Mouse (Mus musculus) midbrain, postnatal 0 days (tissue): ENCODE results near the gene Tnfaip8l2. TPM values are rescaled to one million over a fixed set of nuclear protein-coding genes. Genes with fewer than 3 reads are reported as not detected.

ENCODE experiments used
- ATAC-seq: fragments of 200-750 bp; cut with Nextera tagmentation; 2 replicates; pipeline ENCODE4 v1.8.0; 2017; ENCODE audit warnings: moderate number of reproducible peaks, mild to moderate bottlenecking, moderate TSS enrichment, moderate library complexity; ENCODE audit not compliant: low FRiP score
- DNase-seq: peaks from one replicate; pipeline ENCODE4 v3.0.0-alpha.2; 2015; ENCODE audit warnings: low spot score
- H3K27ac ChIP-seq: fragments of 300-500 bp; sonication (generic); 2 replicates; pipeline ENCODE4 v1.5.1; 2014; ENCODE audit warnings: low read depth, mild to moderate bottlenecking, low read length, mixed read lengths
- H3K27me3 ChIP-seq: fragments of 300-500 bp; sonication (generic); 2 replicates; pipeline ENCODE4 v1.6.1; 2014; ENCODE audit warnings: low read length, control low read depth, mixed read lengths; ENCODE audit not compliant: insufficient read depth
- H3K36me3 ChIP-seq: fragments of 300-500 bp; sonication (generic); 2 replicates; pipeline ENCODE4 v1.6.1; 2014; ENCODE audit warnings: low read length, control low read depth, mixed read lengths; ENCODE audit not compliant: insufficient read depth
- H3K4me1 ChIP-seq: fragments of 300-500 bp; sonication (generic); 2 replicates; pipeline ENCODE4 v1.6.1; 2014; ENCODE audit warnings: mild to moderate bottlenecking, control low read depth, antibody characterized with exemption, low read length, mixed read lengths; ENCODE audit not compliant: insufficient read depth
- H3K4me2 ChIP-seq: fragments of 300-500 bp; sonication (generic); 2 replicates; pipeline ENCODE4 v1.6.1; 2014; ENCODE audit warnings: low read depth, mild to moderate bottlenecking, low read length, mixed read lengths; ENCODE audit not compliant: poor library complexity, severe bottlenecking
- H3K4me3 ChIP-seq: fragments of 300-500 bp; sonication (generic); 2 replicates; pipeline ENCODE4 v1.5.1; 2014; ENCODE audit warnings: low read depth, mild to moderate bottlenecking, low read length, moderate library complexity
- H3K9ac ChIP-seq: fragments of 300-500 bp; sonication (generic); replicated peaks from 2 replicates; pipeline ENCODE4 v1.6.1; 2014; ENCODE audit warnings: mild to moderate bottlenecking, low read length, moderate library complexity, mixed read lengths; ENCODE audit not compliant: poor library complexity, severe bottlenecking
- H3K9me3 ChIP-seq: fragments of 300-500 bp; sonication (generic); 2 replicates; pipeline ENCODE4 v1.6.1; 2016; ENCODE audit warnings: low read length, control low read depth
- CTCF ChIP-seq: IDR thresholded peaks from 2 replicates; pipeline ENCODE4 v1.5.1; 2016; ENCODE audit warnings: antibody characterized with exemption, mild to moderate bottlenecking
- WGBS: fragments of 180-500 bp; shearing (Covaris S2); extraction: QIAGEN DNeasy Blood & Tissue Kit; methylation state at CpG from one replicate; pipeline ENCODE4 v1.1.7; 2014; 5-methylcytosine and 5-hydroxymethylcytosine counted together
- polyA plus RNA-seq: library from polyadenylated mRNA; unstranded; fragments of >200 nt; fragmentation: Nextera tagmentation; extraction: Ambion mirVana; gene quantifications from 2 replicates; pipeline ENCODE4 v1.2.1, GENCODE M21; 2015
- total RNA-seq: library from RNA; depleted of rRNA; stranded (reverse); fragments of >200 nt; gene quantifications from 2 replicates; pipeline ENCODE4 v1.2.3, GENCODE M21; 2014

Gene Tnfaip8l2
- total and polyA plus RNA-seq, 2 experiments from 2014 or later = 0.93 to 2.8 TPM

DNA sequence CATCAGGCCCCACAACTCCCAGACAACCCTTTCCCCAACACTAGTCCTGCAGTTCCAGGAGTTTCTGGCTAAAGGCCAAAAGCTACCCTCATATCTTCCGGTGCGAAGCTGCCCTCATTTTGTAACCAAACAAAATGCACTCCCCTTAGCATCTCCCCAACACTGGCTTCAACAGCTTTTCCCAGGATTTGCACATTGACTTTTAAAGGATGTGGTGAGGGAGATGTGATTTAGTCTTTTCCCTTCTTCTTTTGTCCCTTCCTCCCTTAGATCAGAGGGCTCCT is 20.1 kb upstream of the Tnfaip8l2 start:
- 11% methylated on average over 2 of the region's 2 CpGs for WGBS
- Histone ChIP-seq H3K9me3 (no peaks in the 10 kb centered on the region), H3K4me1 (peaks cover 30% of the 10 kb centered on the region), H3K36me3 (peaks cover 14% of the 10 kb centered on the region), H3K4me2 (peak overlapping the region; percentile 76), H3K27ac (peak overlapping the region; percentile 79), H3K4me3 (peak overlapping the region; percentile 85), H3K27me3 (no peaks in the 10 kb centered on the region), H3K9ac (peak overlapping the region; percentile 80)
- DNase-seq (no peak), ATAC-seq (no peak)
- TF ChIP-seq CTCF = no peak

DNA sequence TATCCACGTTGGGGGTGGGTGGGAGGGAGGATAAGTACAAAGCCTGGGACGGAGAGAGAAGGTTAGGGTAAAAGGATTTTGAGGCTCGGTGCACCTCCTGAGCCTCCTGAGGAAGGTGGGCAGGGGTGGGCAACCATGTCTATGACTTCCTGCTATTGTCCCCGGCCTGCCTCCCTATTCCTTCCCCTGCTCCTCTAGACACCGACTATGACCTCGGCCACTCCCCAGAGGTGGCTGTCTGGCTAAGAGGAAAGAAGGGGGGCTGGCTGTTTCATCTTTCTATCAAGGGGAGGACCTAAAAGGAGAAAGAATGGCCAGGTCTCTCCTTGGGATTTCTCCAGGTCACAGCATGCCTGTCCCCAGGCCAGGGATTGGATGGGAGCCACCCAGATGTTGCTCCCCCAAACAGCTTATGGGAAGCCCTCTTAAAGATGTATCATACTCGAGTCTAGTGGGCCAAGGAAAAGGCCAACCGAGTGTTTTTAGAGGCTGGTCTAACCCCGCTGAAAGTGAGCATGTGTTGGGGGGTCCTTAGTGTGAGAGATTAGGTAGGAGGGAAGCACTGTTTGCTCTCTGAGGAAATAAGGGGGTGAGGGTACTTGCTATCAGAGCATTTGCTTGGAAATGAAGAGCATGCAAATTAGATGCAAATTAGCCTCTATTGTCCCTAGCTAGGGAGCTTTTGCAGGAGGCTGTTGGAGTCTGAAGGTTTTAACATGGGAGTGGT is 19.6 kb upstream of the Tnfaip8l2 start:
- peak; percentile 42 for DNase-seq
- Histone ChIP-seq H3K4me2 (peak overlapping the region; percentile 76), H3K9ac (peak overlapping the region; percentile 80), H3K27ac (peak overlapping the region; percentile 79), H3K27me3 (no peaks in the 10 kb centered on the region), H3K4me1 (peaks cover 30% of the 10 kb centered on the region), H3K9me3 (no peaks in the 10 kb centered on the region), H3K4me3 (peak overlapping the region; percentile 85), H3K36me3 (peaks cover 9% of the 10 kb centered on the region)
- no peak for TF ChIP-seq CTCF
- 0 out of 2 replicates have a peak, but pooled peaks have one; percentile 5 for ATAC-seq
- WGBS = 0% methylated on average over 9 of the region's 9 CpGs

DNA sequence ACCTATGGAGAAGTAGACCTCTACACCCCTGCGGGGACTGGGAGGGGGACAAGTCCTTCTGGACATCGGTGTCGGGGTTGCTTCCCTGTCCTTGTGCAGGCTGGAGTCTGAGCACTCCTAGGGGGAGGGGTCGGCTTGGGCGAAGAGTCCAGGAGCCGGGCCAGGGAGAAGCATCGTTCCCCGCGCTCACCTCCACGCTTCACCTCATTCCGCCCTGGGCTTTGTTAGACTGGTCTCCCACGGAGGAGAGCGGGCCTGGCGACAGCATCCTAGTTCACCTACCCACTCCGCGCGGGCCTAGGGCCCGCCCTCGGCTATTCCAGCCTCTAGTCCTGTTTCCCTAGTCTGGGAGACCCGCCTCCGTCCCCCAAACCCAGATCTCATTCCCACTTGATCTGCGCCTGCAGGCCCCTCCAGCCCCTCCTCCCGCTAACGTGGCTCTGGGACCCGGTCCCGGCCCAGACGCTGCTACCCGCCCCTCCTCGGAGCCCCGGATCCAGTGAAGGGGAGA is 18.9 kb upstream of the Tnfaip8l2 start:
- peaks cover 4% of the 10 kb centered on the region for H3K36me3 ChIP-seq
- DNase-seq (no peak), ATAC-seq (peak; percentile 31)
- H3K9me3 ChIP-seq = no peaks in the 10 kb centered on the region
- H3K4me1 ChIP-seq = peaks cover 30% of the 10 kb centered on the region
- peak overlapping the region; percentile 85 for H3K4me3 ChIP-seq
- 2% methylated on average over 25 of the region's 30 CpGs for WGBS
- H3K27ac ChIP-seq = peak overlapping the region; percentile 79
- no peaks in the 10 kb centered on the region for H3K27me3 ChIP-seq
- H3K4me2 ChIP-seq = peak overlapping the region; percentile 76
- no peak for TF ChIP-seq CTCF
- H3K9ac ChIP-seq = peak overlapping the region; percentile 80

DNA sequence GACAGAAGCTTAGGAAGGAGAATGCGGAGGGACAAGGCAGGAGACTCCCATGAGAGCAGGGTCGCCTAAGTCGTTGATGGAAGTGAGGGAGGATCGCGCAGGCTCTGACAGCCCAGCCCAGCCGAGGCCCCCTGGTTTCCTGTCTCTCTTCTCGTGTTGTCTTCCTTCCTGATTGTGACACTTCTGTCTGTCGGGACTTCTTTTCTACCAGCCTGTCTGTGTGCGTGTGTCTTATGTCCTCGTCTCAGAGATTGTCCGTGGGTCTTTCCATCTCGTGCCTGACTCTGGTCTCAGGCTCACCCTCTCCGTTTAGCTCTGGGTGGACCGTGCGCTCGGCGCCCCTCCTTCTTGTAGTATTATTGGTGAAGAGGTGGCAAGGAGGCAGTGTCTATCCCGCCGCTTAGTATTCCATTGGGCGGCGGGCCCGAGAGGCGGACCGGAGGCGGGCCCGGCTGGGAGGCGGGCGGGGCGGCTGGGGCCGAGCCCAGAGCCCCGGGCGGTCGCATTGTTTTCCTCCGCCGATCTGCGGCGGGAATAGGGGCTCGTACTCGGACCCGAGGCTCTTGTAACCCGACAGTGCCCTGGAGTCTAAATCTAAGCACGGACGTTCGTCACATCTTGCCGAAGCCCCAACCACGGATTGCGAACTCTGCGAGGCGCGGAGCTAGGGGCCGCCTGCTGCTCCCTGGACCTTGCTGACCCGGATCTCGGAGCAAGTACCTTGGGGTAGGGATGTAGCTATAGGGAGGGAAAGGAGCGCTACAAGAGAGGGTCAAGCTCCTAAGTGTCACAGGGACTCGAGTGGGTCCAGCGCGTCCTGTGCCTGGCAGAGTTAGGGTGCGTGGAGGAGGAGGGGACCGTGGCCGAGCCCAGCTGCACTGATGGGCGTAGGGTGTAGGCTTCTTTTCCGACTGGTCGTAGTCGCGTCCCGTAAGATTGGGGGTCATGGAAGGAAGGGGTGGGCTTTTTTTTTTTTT is 18.1 kb upstream of the Tnfaip8l2 start, which contains the start of gene Sema6c:
Gene Sema6c, plus strand, starts transcription at position 471 of the 977 bp plus-strand sequence.
- WGBS = under 1% methylated on average over 65 of the region's 66 CpGs

DNA sequence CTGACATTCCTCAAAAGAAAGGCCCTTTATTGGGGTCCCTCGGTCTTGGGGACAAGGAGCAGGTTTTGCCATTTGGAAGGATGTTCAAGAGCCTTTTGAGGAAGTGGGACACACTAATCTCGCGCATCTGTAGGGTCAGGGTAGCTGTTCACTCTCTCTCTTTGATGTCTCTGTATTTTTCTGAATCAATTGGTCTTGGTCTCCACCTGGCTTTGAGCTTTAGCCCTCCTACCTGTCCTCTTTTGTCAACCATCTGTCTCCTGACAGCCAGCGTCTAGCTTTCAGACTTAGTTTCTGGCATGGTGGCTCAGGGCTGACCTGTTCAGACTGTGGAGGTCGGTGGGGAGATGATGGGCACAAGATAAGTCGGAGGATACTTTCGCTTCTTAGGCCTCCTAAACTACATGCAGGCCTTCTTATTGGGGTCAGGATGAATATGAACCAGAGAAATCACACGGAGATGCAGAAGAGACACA is 17.4 kb upstream of the Tnfaip8l2 start:
- peak overlapping the region; percentile 76 for H3K4me2 ChIP-seq
- DNase-seq = no peak
- H3K9ac ChIP-seq = peak overlapping the region; percentile 48
- ATAC-seq = no peak
- no peaks in the 10 kb centered on the region for H3K9me3 ChIP-seq
- H3K4me3 ChIP-seq = peak overlapping the region; percentile 85
- H3K4me1 ChIP-seq = peaks cover 30% of the 10 kb centered on the region
- no peaks in the 10 kb centered on the region for H3K27me3 ChIP-seq
- 14% methylated on average over 8 of the region's 8 CpGs for WGBS
- peak overlapping the region; percentile 51; the same call in 1 of the 2 replicates for H3K27ac ChIP-seq
- peaks cover 2% of the 10 kb centered on the region; the same call in 1 of the 2 replicates for H3K36me3 ChIP-seq
- no peak for TF ChIP-seq CTCF

More for the DNA sequence above, 18.1 kb upstream of the Tnfaip8l2 start, which contains the start of gene Sema6c:
- Histone ChIP-seq H3K27me3 (no peaks in the 10 kb centered on the region), H3K27ac (peak within 1 kb of the TSS; percentile 79), H3K9me3 (no peaks in the 10 kb centered on the region), H3K36me3 (peaks cover 2% of the 10 kb centered on the region), H3K4me1 (peaks cover 30% of the 10 kb centered on the region), H3K4me3 (peak within 1 kb of the TSS; percentile 85), H3K4me2 (peak within 1 kb of the TSS; percentile 76), H3K9ac (peak within 1 kb of the TSS; percentile 80)
- TF ChIP-seq CTCF = no peak; the same call in 1 of the 2 replicates
- ATAC-seq (peak; percentile 94), DNase-seq (peak; percentile 96)
